Mouse (Mus musculus) cerebellum, adult 2 months (tissue): Measurements from ENCODE around the gene Poc1a. TPM values are rescaled to one million over a fixed set of nuclear protein-coding genes. Genes with fewer than 3 reads are reported as not detected.

Experiments used
- DNase-seq, 2 experiments: peaks; one replicate each; pipeline ENCODE4 v3.0.0; 2021
- H3K27ac ChIP-seq: fragments of 200-500 bp; 2 replicates; pipeline ENCODE4 v1.5.1; 2012; ENCODE audit warnings: low read length, control low read depth, inconsistent platforms; ENCODE audit not compliant: insufficient read depth
- H3K27me3 ChIP-seq: fragments of 200-500 bp; 2 replicates; pipeline ENCODE4 v1.6.1; 2012; ENCODE audit warnings: inconsistent platforms, mild to moderate bottlenecking, low read length, moderate library complexity; ENCODE audit not compliant: control insufficient read depth, insufficient read depth
- H3K4me1 ChIP-seq: fragments of 200-500 bp; 2 replicates; pipeline ENCODE4 v1.6.1; 2011; ENCODE audit warnings: low read length; ENCODE audit not compliant: control insufficient read depth, insufficient read depth
- H3K4me3 ChIP-seq: fragments of 200-500 bp; replicated peaks from 2 replicates; pipeline ENCODE3; 2011; ENCODE audit warnings: mild to moderate bottlenecking, low read depth, low read length, control low read depth; ENCODE audit not compliant: insufficient read depth
- CTCF ChIP-seq: fragments of 200-500 bp; IDR thresholded peaks from 2 replicates; pipeline ENCODE4 v1.5.1; 2011; ENCODE audit warnings: low read depth, mild to moderate bottlenecking, control low read depth, low read length, moderate library complexity, borderline replicate concordance; ENCODE audit not compliant: insufficient read depth
- POLR2A ChIP-seq: fragments of 200-500 bp; IDR thresholded peaks from 2 replicates; pipeline ENCODE4 v1.6.1; 2011; ENCODE audit warnings: low read length, control low read depth, borderline replicate concordance; ENCODE audit not compliant: insufficient read depth
- whole genome bisulfite sequencing: fragments of 180-500 bp; shearing (Covaris S2); methylation state at CpG from one replicate; pipeline ENCODE4 v1.1.7; 2018; 5-methylcytosine and 5-hydroxymethylcytosine counted together
- polyA plus RNA-seq: library from polyadenylated mRNA; depleted of rRNA; stranded (reverse); fragments of >200 nt; gene quantifications from 2 replicates; pipeline ENCODE4 v1.2.3, GENCODE M21; 2012

Gene Poc1a
- polyA plus RNA-seq, 1 experiment = 3.9 TPM

GRCm38 (mm10) chr9:106268421-106268820, 12.4 kb upstream of the Poc1a start:
- DNase-seq = no peak
- H3K27ac ChIP-seq = no peak overlapping the region
- TF ChIP-seq CTCF = no peak
- TF ChIP-seq POLR2A = no peak
- H3K27me3 ChIP-seq = no peaks in the 10 kb centered on the region
- WGBS = 68% methylated on average over 4 of the region's 4 CpGs
- H3K4me1 ChIP-seq = peaks cover 10% of the 10 kb centered on the region
- no peak overlapping the region for H3K4me3 ChIP-seq

- TF ChIP-seq CTCF = no peak
- no peak for TF ChIP-seq POLR2A
- no peak for DNase-seq
- no peak overlapping the region for H3K27ac ChIP-seq
- H3K4me1 ChIP-seq = peaks cover 10% of the 10 kb centered on the region
- no peak overlapping the region for H3K4me3 ChIP-seq
- WGBS = 59% methylated on average over 9 of the region's 9 CpGs
- no peaks in the 10 kb centered on the region for H3K27me3 ChIP-seq
These were observed 11.6 kb upstream of the Poc1a start for GRCm38 (mm10) chr9:106269076-106269788.

GRCm38 (mm10) chr9:106269879-106270278, 11.0 kb upstream of the Poc1a start:
- no peak for DNase-seq
- H3K27me3 ChIP-seq = no peaks in the 10 kb centered on the region
- 11% methylated on average over 2 of the region's 2 CpGs for WGBS
- TF ChIP-seq CTCF (no peak), POLR2A (no peak)
- no peak overlapping the region for H3K27ac ChIP-seq
- H3K4me1 ChIP-seq = peaks cover 10% of the 10 kb centered on the region
- no peak overlapping the region for H3K4me3 ChIP-seq

GRCm38 (mm10) chr9:106270656-106271055, 10.2 kb upstream of the Poc1a start:
- Histone ChIP-seq H3K27me3 (no peaks in the 10 kb centered on the region), H3K4me1 (peaks cover 10% of the 10 kb centered on the region), H3K4me3 (no peak overlapping the region), H3K27ac (no peak overlapping the region)
- TF ChIP-seq POLR2A (no peak), CTCF (no peak)
- DNase-seq = no peak
- 88% methylated on average over 4 of the region's 4 CpGs for WGBS

- no peak for DNase-seq
- Histone ChIP-seq H3K4me1 (peaks cover 10% of the 10 kb centered on the region), H3K27me3 (no peaks in the 10 kb centered on the region), H3K4me3 (no peak overlapping the region), H3K27ac (no peak overlapping the region)
- TF ChIP-seq POLR2A (no peak), CTCF (no peak)
- WGBS = 96% methylated on average over 1 of the region's 1 CpGs
These were observed 8.6 kb upstream of the Poc1a start for GRCm38 (mm10) chr9:106272288-106272687.

GRCm38 (mm10) chr9:106273276-106273675, 7.6 kb upstream of the Poc1a start:
- no peak overlapping the region for H3K4me3 ChIP-seq
- H3K27ac ChIP-seq = no peak overlapping the region
- TF ChIP-seq CTCF (no peak), POLR2A (no peak)
- peaks cover 10% of the 10 kb centered on the region for H3K4me1 ChIP-seq
- 82% methylated on average over 12 of the region's 12 CpGs for WGBS
- H3K27me3 ChIP-seq = no peaks in the 10 kb centered on the region
- DNase-seq = no peak

DNA sequence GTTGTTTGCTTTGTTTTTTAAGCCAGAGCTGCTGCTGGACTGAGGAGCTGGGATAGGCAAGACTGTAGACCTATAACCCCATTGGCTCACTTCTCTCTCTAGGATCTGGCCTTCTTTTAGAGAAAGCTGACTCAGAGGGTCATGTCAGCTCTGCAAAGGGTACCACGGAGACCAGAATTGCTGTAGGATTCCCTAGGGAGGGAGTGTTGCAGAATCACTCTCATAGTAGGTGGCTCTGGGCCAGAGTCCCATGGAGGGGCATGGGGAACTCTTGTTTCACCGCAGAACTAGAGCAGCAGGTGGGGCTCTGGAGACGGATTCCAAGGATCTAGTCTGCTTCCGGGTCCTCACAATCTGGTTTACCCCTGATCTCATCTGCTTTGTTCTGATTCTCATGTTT, 7.1 kb upstream of the Poc1a start:
- no peak for TF ChIP-seq CTCF
- TF ChIP-seq POLR2A = no peak
- DNase-seq = no peak
- Histone ChIP-seq H3K27me3 (no peaks in the 10 kb centered on the region), H3K27ac (no peak overlapping the region), H3K4me3 (no peak overlapping the region), H3K4me1 (peaks cover 10% of the 10 kb centered on the region)
- WGBS = 17% methylated on average over 4 of the region's 4 CpGs

GRCm38 (mm10) chr9:106274652-106275180, 6.1 kb upstream of the Poc1a start:
- Histone ChIP-seq H3K4me3 (no peak overlapping the region), H3K27me3 (no peaks in the 10 kb centered on the region), H3K4me1 (peaks cover 5% of the 10 kb centered on the region; the same call in 1 of the 2 replicates), H3K27ac (no peak overlapping the region)
- DNase-seq = no peak
- TF ChIP-seq POLR2A = no peak
- no peak for TF ChIP-seq CTCF
- 85% methylated on average over 8 of the region's 8 CpGs for WGBS

DNA sequence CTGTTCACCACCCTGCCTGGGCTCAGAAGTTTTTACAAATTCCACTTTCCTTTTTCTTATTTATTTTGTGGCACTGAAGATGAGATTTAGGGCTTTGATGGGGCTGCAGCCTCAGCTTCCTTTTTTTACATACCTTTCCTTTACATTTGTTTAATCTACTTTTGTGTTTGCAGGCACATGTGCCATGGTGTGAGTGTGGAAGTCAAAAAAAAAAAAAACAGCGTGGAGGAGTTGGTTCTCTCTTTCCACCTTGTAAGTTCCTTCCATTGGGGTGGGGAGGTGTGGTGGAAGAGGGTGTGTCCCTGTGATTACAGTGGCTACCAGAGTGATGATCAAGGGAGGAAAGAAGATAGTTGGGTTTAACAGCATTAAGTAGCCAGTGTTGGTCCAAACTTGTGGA, 5.1 kb upstream of the Poc1a start:
- Histone ChIP-seq H3K4me3 (no peak overlapping the region), H3K27ac (no peak overlapping the region), H3K27me3 (no peaks in the 10 kb centered on the region), H3K4me1 (no peaks in the 10 kb centered on the region)
- no peak for TF ChIP-seq POLR2A
- TF ChIP-seq CTCF = no peak
- 68% methylated on average over 1 of the region's 1 CpGs for WGBS
- DNase-seq = no peak
